Mouse (Mus musculus): ENCODE results near the gene Stmn1. TPM values are rescaled to one million over a fixed set of nuclear protein-coding genes. Genes with fewer than 3 reads are reported as not detected.
"Not testable (repeated sequence)": the region's sequence is repeated elsewhere in the genome, so short reads cannot be mapped to it uniquely, and the experiment has no call there.

The Stmn1 gene
- total RNA-seq, 2 experiments from 2014 or later, result 46.2 to 53.5 TPM

- no peak for DNase-seq
These were observed 17.2 kb downstream of the Stmn1 start for GRCm38 (mm10) chr4:134485151-134485900.

- DNase-seq, result no peak
These were observed 20.1 kb downstream of the Stmn1 start for GRCm38 (mm10) chr4:134488211-134488610.

- no peak for DNase-seq
These were observed 22.0 kb downstream of the Stmn1 start for GRCm38 (mm10) chr4:134489986-134490665.

GRCm38 (mm10) chr4:134491716-134492115 is 23.6 kb downstream of the Stmn1 start:
- no peak for DNase-seq

- not testable (repeated sequence) for DNase-seq
These were observed 26.0 kb downstream of the Stmn1 start for GRCm38 (mm10) chr4:134494161-134494560.

- DNase-seq, result peak; percentile 72 to 76
These were observed 26.8 kb downstream of the Stmn1 start for GRCm38 (mm10) chr4:134494780-134495545.

- DNase-seq, result no peak
These were observed 27.4 kb downstream of the Stmn1 start for GRCm38 (mm10) chr4:134495546-134495923.

- DNase-seq, result peak; percentile 90 to 93
These were observed 28.6 kb downstream of the Stmn1 start, which contains the start of gene Paqr7 for GRCm38 (mm10) chr4:134496595-134497210. Gene Paqr7, plus strand, starts transcription at chr4:134496697.

- no peak for DNase-seq
These were observed 29.1 kb downstream of the Stmn1 start for GRCm38 (mm10) chr4:134497223-134497622.

GRCm38 (mm10) chr4:134497986-134498731 is 30.0 kb downstream of the Stmn1 start:
- peak; percentile 68 to 78 for DNase-seq

- DNase-seq, result peak in 1 of 2 experiments; percentile 39
These were observed 30.9 kb downstream of the Stmn1 start for GRCm38 (mm10) chr4:134498983-134499382.

GRCm38 (mm10) chr4:134501095-134501494 is 33.0 kb downstream of the Stmn1 start:
- DNase-seq, result no peak

GRCm38 (mm10) chr4:134503686-134504357 is 35.7 kb downstream of the Stmn1 start:
- no peak for DNase-seq

- DNase-seq, result no peak
These were observed 37.2 kb downstream of the Stmn1 start for GRCm38 (mm10) chr4:134505303-134505789.

- DNase-seq, result no peak
These were observed 38.0 kb downstream of the Stmn1 start for GRCm38 (mm10) chr4:134505966-134506594.

- no peak for DNase-seq
These were observed 38.6 kb downstream of the Stmn1 start for GRCm38 (mm10) chr4:134506713-134507112.

GRCm38 (mm10) chr4:134510396-134510795 is 42.3 kb downstream of the Stmn1 start:
- DNase-seq, result no peak

GRCm38 (mm10) chr4:134510845-134511411 is 42.8 kb downstream of the Stmn1 start, which contains the start of gene Aunip:
Gene Aunip, plus strand, starts transcription at chr4:134510999.
- peak; percentile 95 to 98 for DNase-seq

- DNase-seq, result no peak
These were observed 43.6 kb downstream of the Stmn1 start for GRCm38 (mm10) chr4:134511730-134512129.

GRCm38 (mm10) chr4:134512798-134513197 is 44.7 kb downstream of the Stmn1 start:
- peak; percentile 82 to 88 for DNase-seq

All from adrenal gland, postnatal 36 days (tissue).